Mouse (Mus musculus): Measurements from ENCODE around the gene Shroom2.

DNA sequence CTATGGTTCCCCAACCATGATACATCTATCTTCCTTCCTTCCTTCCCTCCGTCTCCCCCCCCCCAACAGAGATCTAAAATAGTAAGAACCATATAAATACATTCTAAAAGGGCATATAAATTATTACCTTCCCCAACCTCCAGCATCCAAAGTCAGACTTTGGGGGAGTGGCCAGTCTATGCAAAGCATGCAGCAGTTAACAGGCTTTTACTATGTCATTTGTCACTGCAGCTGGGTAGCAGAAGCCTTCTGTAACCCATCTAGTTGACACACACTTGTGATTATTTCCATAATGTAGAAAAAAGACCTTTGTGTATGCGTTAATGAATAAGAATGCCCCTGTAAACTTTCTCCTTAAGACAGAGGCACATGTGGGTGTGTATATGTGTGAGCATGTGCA lies 126.6 kb downstream of the Shroom2 start:
- no peak for TF ChIP-seq MYC (IDR thresholded peaks at IDR 0.05; ENCODE audit: low read depth, low read length)
- TF ChIP-seq KAT2A (IDR thresholded peaks at IDR 0.05; ENCODE audit: insufficient replicate concordance, low read length) = no peak
- no peak for TF ChIP-seq MAZ (IDR thresholded peaks at IDR 0.05; ENCODE audit: low read depth, low read length)
- TF ChIP-seq GABPA (IDR thresholded peaks at IDR 0.05; ENCODE audit: insufficient replicate concordance, low read depth, low read length) = no peak
- no peak for TF ChIP-seq CTCF (conservative IDR thresholded peaks at IDR 0.05 in 1 of 2, IDR thresholded peaks at IDR 0.05 in 1 of 2; ENCODE audit: low read depth in 2 of 2, low read length in 2 of 2)
- TF ChIP-seq RAD21 (IDR thresholded peaks at IDR 0.05; ENCODE audit: low read depth, low read length) = no peak
- TF ChIP-seq POLR2A (IDR thresholded peaks at IDR 0.05; ENCODE audit: low read depth, low read length) = no peak
- no peak for TF ChIP-seq ZMIZ1 (IDR thresholded peaks at IDR 0.05; ENCODE audit: low read depth, low read length)
- TF ChIP-seq RCOR1 (conservative IDR thresholded peaks at IDR 0.05; ENCODE audit: low read depth, low read length) = no peak
- TF ChIP-seq ZC3H11A (IDR thresholded peaks at IDR 0.05; ENCODE audit: low read depth, low read length) = no peak
- no peak for TF ChIP-seq USF1 (IDR thresholded peaks at IDR 0.05; ENCODE audit: low read depth, low read length)

All from CH12.LX (cell line).